Mouse (Mus musculus) neural tube, embryonic 14.5 days (tissue): ENCODE measurements around the gene Smco2. TPM values are rescaled to one million over a fixed set of nuclear protein-coding genes. Genes with fewer than 3 reads are reported as not detected.

Source experiments
- ATAC-seq: fragments of 200-750 bp; cut with Nextera tagmentation; 2 replicates; pipeline ENCODE4 v1.8.0; 2017; ENCODE audit warnings: low read depth, mild to moderate bottlenecking, moderate TSS enrichment, moderate library complexity
- H3K27ac ChIP-seq: fragments of 300-500 bp; sonication (generic); 2 replicates; pipeline ENCODE4 v1.5.1; 2014; ENCODE audit warnings: low read depth, mild to moderate bottlenecking, control low read depth, low read length, moderate library complexity, mixed read lengths
- H3K27me3 ChIP-seq: fragments of 300-500 bp; sonication (generic); 2 replicates; pipeline ENCODE4 v1.6.1; 2014; ENCODE audit warnings: low read length; ENCODE audit not compliant: control insufficient read depth, insufficient read depth
- H3K36me3 ChIP-seq: fragments of 300-500 bp; sonication (generic); 2 replicates; pipeline ENCODE4 v1.6.1; 2014; ENCODE audit warnings: low read length, mixed read lengths; ENCODE audit not compliant: control insufficient read depth, insufficient read depth
- H3K4me1 ChIP-seq: fragments of 300-500 bp; sonication (generic); 2 replicates; pipeline ENCODE4 v1.6.1; 2014; ENCODE audit warnings: low read length; ENCODE audit not compliant: control insufficient read depth, insufficient read depth
- H3K4me2 ChIP-seq: fragments of 300-500 bp; sonication (generic); 2 replicates; pipeline ENCODE4 v1.6.1; 2014; ENCODE audit warnings: mild to moderate bottlenecking, low read depth, low read length, control low read depth
- H3K4me3 ChIP-seq: fragments of 300-500 bp; sonication (generic); 2 replicates; pipeline ENCODE4 v1.5.1; 2014; ENCODE audit warnings: low read depth, low read length, control low read depth, mixed read lengths
- H3K9ac ChIP-seq: fragments of 300-500 bp; sonication (generic); replicated peaks from 2 replicates; pipeline ENCODE4 v1.6.1; 2014; ENCODE audit warnings: low read depth, mild to moderate bottlenecking, control low read depth, low read length, mixed read lengths
- H3K9me3 ChIP-seq: fragments of 300-500 bp; sonication (generic); 2 replicates; pipeline ENCODE4 v1.6.1; 2016; ENCODE audit warnings: low read length; ENCODE audit not compliant: control insufficient read depth
- WGBS: fragments of 180-500 bp; shearing (Covaris S2); extraction: QIAGEN DNeasy Blood & Tissue Kit; methylation state at CpG from one replicate; pipeline ENCODE4 v1.1.7; 2014; 5-methylcytosine and 5-hydroxymethylcytosine counted together
- polyA plus RNA-seq: library from polyadenylated mRNA; unstranded; fragments of >200 nt; fragmentation: Nextera tagmentation; extraction: Ambion mirVana; gene quantifications from 2 replicates; pipeline ENCODE4 v1.2.1, GENCODE M21; 2014

Gene Smco2
- polyA plus RNA-seq, 1 experiment from 2014 or later = not detected

- no peak overlapping the region for H3K4me2 ChIP-seq
- no peak overlapping the region for H3K9ac ChIP-seq
- H3K9me3 ChIP-seq = no peaks in the 10 kb centered on the region
- H3K4me3 ChIP-seq = no peak overlapping the region
- H3K27ac ChIP-seq = no peak overlapping the region
- ATAC-seq = no peak
- no peaks in the 10 kb centered on the region for H3K4me1 ChIP-seq
- WGBS = 6% methylated on average over 3 of the region's 3 CpGs
- H3K36me3 ChIP-seq = no peaks in the 10 kb centered on the region
- no peaks in the 10 kb centered on the region for H3K27me3 ChIP-seq
Measured at GRCm38 (mm10) chr6:146912835-146913488, 63.1 kb downstream of the Smco2 start.

GRCm38 (mm10) chr6:146913489-146914198, 63.7 kb downstream of the Smco2 start:
- no peak for ATAC-seq
- Histone ChIP-seq H3K27ac (no peak overlapping the region), H3K36me3 (no peaks in the 10 kb centered on the region), H3K4me1 (no peaks in the 10 kb centered on the region), H3K4me3 (no peak overlapping the region), H3K27me3 (no peaks in the 10 kb centered on the region), H3K4me2 (no peak overlapping the region), H3K9ac (no peak overlapping the region), H3K9me3 (no peaks in the 10 kb centered on the region)
- 64% methylated on average over 4 of the region's 4 CpGs for WGBS

GRCm38 (mm10) chr6:146915808-146916207, 65.9 kb downstream of the Smco2 start:
- H3K4me3 ChIP-seq = no peak overlapping the region
- no peaks in the 10 kb centered on the region for H3K9me3 ChIP-seq
- no peaks in the 10 kb centered on the region for H3K27me3 ChIP-seq
- no peaks in the 10 kb centered on the region for H3K4me1 ChIP-seq
- H3K4me2 ChIP-seq = no peak overlapping the region
- no peak overlapping the region for H3K9ac ChIP-seq
- 85% methylated on average over 1 of the region's 1 CpGs for WGBS
- no peak for ATAC-seq
- H3K27ac ChIP-seq = no peak overlapping the region
- H3K36me3 ChIP-seq = no peaks in the 10 kb centered on the region

GRCm38 (mm10) chr6:146917396-146917795, 67.5 kb downstream of the Smco2 start:
- Histone ChIP-seq H3K27me3 (no peaks in the 10 kb centered on the region), H3K4me1 (no peaks in the 10 kb centered on the region), H3K4me3 (no peak overlapping the region), H3K4me2 (no peak overlapping the region), H3K9me3 (no peaks in the 10 kb centered on the region), H3K9ac (no peak overlapping the region), H3K36me3 (no peaks in the 10 kb centered on the region), H3K27ac (no peak overlapping the region)
- ATAC-seq = no peak
- 86% methylated on average over 3 of the region's 3 CpGs for WGBS

- H3K9me3 ChIP-seq = no peaks in the 10 kb centered on the region
- H3K4me3 ChIP-seq = no peak overlapping the region
- no peak overlapping the region for H3K4me2 ChIP-seq
- no peaks in the 10 kb centered on the region for H3K27me3 ChIP-seq
- H3K4me1 ChIP-seq = no peaks in the 10 kb centered on the region
- no peaks in the 10 kb centered on the region for H3K36me3 ChIP-seq
- no peak for ATAC-seq
- no peak overlapping the region for H3K27ac ChIP-seq
- WGBS = 90% methylated on average over 6 of the region's 6 CpGs
- no peak overlapping the region for H3K9ac ChIP-seq
Measured at GRCm38 (mm10) chr6:146918341-146918740, 68.4 kb downstream of the Smco2 start.

Other genes starting within 250 kb of the Smco2 start
- 119 and 122 TPM in 2 replicates for gene Med21, start 207.6 kb upstream of the Smco2 start, polyA plus RNA-seq
- 31.8 and 35.5 TPM in 2 replicates for gene Tm7sf3, start 207.3 kb upstream of the Smco2 start, polyA plus RNA-seq
- gene Stk38l, start 125.1 kb upstream of the Smco2 start, polyA plus RNA-seq = 13.9 and 18.2 TPM in 2 replicates
- gene Arntl2, start 54.0 kb upstream of the Smco2 start, polyA plus RNA-seq = 3.2 and 3.7 TPM in 2 replicates
- gene Ppfibp1, start 38.4 kb downstream of the Smco2 start, polyA plus RNA-seq = 8.5 and 14.7 TPM in 2 replicates
- gene 1700034J05Rik, start 104.3 kb downstream of the Smco2 start, polyA plus RNA-seq = 0.12 TPM in 1 of 2 replicates, not detected in the other
- gene Rep15, start 182.5 kb downstream of the Smco2 start, polyA plus RNA-seq = 0.60 and 0.79 TPM in 2 replicates
- 66.2 and 82.3 TPM in 2 replicates for gene Mrps35, start 192.7 kb downstream of the Smco2 start, polyA plus RNA-seq
- gene Mansc4, start 236.9 kb downstream of the Smco2 start, polyA plus RNA-seq = 0.66 and 1.1 TPM in 2 replicates
- gene Klhl42, start 241.3 kb downstream of the Smco2 start, polyA plus RNA-seq = 9.7 and 10.3 TPM in 2 replicates